Mouse (Mus musculus) frontal cortex, postnatal 36 days (tissue): ENCODE measurements around the gene Dkc1.

Experiments
- DNase-seq, 2 experiments: peaks; one replicate each; pipeline ENCODE4 v3.0.0; 2022; ENCODE audit warnings: low spot score in 2 of 2

Dkc1 gene

DNA sequence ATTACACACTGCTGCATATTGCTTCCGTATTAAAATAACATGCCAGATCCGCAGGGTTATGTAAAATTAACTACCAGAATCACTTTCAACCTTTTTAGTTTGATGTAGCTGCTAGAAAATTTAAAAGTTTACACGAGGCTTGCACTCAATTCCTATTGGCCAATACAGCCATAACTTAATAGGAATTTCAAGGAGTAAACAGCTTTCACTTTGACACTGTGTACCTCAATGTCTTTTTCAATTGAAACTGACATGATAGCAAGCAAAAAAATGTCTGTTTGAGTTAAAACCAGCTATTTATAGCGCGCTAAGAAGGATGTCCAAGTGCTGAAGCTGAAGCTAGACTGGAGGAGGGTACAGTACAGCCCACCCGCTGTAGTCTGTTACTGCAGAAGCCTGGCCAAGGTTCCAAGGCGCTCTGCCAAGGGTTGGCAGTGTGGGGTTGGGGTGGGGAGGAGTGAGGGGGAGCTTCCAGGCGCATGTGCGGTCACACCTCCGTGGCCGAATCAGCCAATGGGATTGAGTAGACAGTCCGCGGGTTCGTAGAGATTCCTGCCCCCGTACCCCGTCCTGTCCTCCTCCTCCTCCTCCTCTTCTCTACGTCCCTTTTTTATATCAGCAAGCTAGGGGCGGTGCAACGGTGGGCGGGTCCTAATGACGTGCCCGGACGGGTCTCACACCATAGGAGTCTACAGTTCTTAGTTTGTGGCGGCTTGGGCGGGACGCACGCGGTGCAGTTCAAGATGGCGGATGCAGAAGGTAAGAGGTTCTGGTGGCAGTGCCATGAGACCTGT is at the start of gene Dkc1:
Gene Dkc1 (plus strand): TSS at position 486 of the 794 bp plus-strand sequence.
- peak; percentile 88 to 89 for DNase-seq

DNA sequence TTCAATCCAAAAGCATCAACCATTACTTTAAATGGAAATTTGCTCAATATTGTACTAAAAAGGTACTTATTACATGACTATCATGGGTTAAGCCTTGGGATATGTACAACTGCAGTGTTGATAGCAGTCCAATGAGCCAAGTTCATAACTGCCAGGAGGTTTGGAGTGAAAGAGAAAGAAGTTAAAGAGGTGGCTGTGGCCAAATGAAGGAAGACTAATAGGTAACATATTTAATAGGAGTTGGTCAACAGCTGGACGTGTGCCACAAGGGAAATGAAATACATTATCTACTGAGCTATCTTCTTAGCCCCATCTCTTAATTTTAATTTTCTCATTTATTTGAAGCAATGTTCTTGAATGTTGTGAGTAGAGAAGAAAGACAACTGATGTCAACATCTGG is 49.7 kb upstream of the Dkc1 start:
- no peak for DNase-seq

DNA sequence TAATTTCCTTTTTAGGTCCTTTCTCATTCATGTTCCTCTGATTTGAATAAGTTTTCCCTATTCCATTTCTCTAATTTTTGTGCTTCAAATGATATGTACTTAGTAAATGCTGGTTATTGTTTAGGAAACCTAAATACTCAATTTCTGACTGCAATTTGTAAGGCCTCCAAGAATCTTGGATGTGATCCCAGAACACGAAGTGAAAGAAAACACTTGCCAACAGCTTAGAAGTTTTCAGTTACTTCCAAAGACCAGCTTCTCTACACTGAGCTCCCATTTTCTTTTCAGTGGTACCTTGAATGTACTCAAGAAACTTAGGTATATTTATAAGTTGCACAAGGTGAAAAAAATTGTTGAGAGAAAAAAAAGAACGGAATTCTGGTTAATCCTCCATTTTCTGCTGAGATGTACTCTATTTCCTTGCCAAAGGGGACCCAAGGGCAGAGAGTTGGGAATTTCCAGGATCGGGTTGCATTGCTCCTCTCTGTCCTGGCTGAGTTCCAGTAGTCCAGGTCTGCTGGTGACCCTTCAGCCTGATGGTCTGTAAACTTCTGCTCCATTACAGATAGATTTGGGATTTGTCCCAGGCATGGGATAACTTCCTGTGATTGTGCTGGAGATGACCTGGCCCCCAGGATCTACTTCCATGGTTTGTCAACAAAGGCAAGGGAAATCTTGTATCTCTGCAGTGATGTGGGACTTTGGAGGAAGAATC is 48.6 kb upstream of the Dkc1 start:
- DNase-seq = peak in 1 of 2 experiments; percentile 11

DNA sequence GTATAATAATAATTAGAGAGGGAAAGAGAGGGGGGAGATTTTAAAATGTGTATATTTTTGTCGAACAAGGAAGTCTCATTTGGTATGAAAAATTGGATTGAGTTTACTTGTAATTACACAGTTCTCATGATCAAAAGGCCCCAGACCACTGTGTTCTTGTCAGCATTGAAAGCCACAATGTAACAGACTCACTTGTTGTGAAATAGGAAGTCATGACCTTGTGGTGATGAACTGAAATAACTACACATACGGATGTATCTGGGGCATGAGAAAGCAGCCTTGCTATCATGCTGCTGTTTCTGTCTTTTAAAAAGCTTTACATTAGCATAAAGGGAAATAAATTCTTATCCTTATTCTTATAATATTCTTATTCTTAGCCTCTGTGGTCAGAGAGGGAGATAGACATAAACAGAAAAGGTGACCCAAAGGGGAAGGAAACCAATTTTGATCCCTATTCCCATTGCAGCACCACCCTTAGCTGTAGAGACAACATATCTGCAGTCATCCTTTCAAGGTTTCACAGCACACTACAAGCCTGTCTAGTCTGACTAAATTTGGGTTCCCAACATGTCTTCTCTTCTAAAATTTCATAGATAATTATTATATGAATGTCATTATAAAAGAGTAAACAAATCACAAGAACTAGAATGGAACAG is 39.4 kb upstream of the Dkc1 start:
- no peak for DNase-seq

GRCm38 (mm10) chrX:75082351-75082750 is 13.3 kb upstream of the Dkc1 start:
- DNase-seq = no peak

- peak; percentile 24 to 34 for DNase-seq
Observed at GRCm38 (mm10) chrX:75083982-75084773, 11.5 kb upstream of the Dkc1 start.

GRCm38 (mm10) chrX:75084774-75085508 is 10.7 kb upstream of the Dkc1 start, which contains the start of gene Gab3:
Gene Gab3, minus strand, starts transcription at chrX:75085458.
- peak in 1 of 2 experiments; percentile 38 for DNase-seq

GRCm38 (mm10) chrX:75085654-75086053 is 10.0 kb upstream of the Dkc1 start:
- no peak for DNase-seq

GRCm38 (mm10) chrX:75096163-75096770 is 613 bp downstream of the Dkc1 start:
- DNase-seq = no peak

GRCm38 (mm10) chrX:75098799-75099198 is 3.1 kb downstream of the Dkc1 start:
- no peak for DNase-seq

GRCm38 (mm10) chrX:75102293-75102692 is 6.6 kb downstream of the Dkc1 start:
- no peak for DNase-seq

DNA sequence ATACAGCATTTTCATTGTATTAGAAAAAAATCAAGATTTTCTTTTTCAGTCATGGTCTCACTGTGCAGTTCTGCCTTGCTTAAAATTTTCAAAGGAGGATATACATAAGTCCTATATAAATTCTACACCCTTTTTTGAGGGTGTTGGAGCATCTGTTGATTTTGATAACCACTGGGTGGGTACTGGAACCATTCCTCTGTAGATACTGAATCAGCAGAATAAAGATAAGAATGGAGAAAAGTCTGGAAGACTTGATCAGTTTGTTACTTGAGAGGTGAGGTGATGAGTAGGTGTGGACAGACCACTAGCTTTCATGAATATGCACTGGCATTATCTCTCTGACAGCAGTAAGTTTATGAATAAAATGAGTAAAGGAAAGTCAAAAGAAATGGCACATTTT is 19.9 kb downstream of the Dkc1 start:
- DNase-seq = no peak

- no peak for DNase-seq
Observed at GRCm38 (mm10) chrX:75125606-75126005, 30.0 kb downstream of the Dkc1 start.

- DNase-seq = no peak
Observed at GRCm38 (mm10) chrX:75126893-75127292, 31.2 kb downstream of the Dkc1 start.

- DNase-seq = no peak
Observed at GRCm38 (mm10) chrX:75128333-75128980, 32.8 kb downstream of the Dkc1 start.

GRCm38 (mm10) chrX:75129474-75129873 is 33.8 kb downstream of the Dkc1 start:
- DNase-seq = no peak

- DNase-seq = peak; percentile 62 to 66
Observed at GRCm38 (mm10) chrX:75130467-75131160, 35.0 kb downstream of the Dkc1 start, which contains the start of gene Mpp1. Gene Mpp1, minus strand, starts transcription at chrX:75131016.

GRCm38 (mm10) chrX:75136938-75137337 is 41.3 kb downstream of the Dkc1 start:
- DNase-seq = no peak

GRCm38 (mm10) chrX:75137729-75138128 is 42.1 kb downstream of the Dkc1 start:
- DNase-seq = no peak
